Mouse (Mus musculus): ENCODE results near the gene Spink8.
"Not testable (repeated sequence)": the region's sequence is repeated elsewhere in the genome, so short reads cannot be mapped to it uniquely, and the experiment has no call there.

Gene Spink8

DNA sequence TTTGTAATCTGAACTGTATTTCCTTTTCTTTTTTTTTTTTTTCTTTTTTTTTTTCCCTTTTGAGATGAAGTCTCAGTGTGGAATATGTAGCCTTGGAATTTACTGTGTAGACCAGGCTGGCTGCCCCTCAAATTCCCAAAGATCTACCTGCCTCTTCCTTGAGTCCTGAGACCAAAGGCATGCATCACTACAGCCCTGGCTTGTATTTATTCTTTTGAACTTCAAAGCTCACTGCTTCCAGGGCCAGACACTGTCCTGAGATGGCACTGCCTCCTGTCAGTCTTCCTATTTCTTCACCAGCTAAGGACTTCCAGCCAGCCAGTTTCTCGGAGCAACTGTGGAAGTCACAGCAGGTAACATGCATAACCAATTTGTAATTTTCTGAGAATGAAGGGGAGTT lies at the start of gene Spink8:
TSS of gene Spink8 (plus strand) at position 301 of the 400 bp plus-strand sequence.
- no peak for DNase-seq

- not testable (repeated sequence) for DNase-seq
Observed at GRCm38 (mm10) chr9:109766841-109767240, 45.2 kb upstream of the Spink8 start.

DNA sequence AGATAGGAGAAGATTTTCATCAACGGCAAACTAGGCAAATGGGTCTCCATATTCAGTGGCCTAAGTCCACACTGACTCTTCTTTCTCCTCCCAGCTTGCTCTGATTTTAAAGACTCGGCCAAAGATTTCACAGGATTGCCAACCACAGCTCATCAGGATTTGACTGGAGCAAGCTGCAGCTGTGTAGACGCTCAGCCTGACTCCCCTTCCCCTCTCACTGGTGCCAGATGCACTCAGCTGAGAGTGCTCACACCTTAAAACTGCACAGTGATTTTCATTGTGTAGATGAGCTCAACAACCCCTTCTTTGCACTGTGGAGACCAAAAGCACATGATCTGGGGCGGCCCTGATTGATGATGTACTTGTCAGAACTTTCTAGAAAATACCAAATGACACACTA lies 21.5 kb upstream of the Spink8 start, which contains the start of gene Fbxw27:
TSS of gene Fbxw27 (minus strand) at position 101 of the 400 bp plus-strand sequence.
- not testable (repeated sequence) for DNase-seq

DNA sequence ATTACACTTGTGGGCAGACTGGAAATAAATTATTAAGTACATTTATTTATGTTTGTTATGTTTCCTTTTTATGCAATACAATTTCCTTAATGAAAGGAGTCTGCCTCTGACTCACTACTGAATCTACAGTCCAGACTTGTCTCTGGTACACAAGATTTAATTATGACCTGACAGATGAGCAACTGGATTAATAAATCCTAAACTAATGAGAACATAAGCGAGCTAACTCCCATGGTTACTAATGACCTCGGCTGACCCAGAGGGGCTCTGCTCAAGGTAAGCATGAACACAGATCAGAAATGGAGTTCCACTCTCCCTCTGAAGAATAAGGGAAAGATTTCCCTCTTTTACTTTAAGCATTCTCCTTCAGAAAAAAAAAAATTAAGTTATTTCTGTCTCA lies 16.9 kb upstream of the Spink8 start:
- DNase-seq, result no peak

- DNase-seq, result no peak
Observed at GRCm38 (mm10) chr9:109795811-109796210, 16.3 kb upstream of the Spink8 start.

- DNase-seq, result peak; percentile 15
Observed at GRCm38 (mm10) chr9:109798051-109798450, 14.0 kb upstream of the Spink8 start.

- DNase-seq, result not testable (repeated sequence)
Observed at GRCm38 (mm10) chr9:109805596-109805995, 6.5 kb upstream of the Spink8 start.

GRCm38 (mm10) chr9:109806260-109806659 lies 5.8 kb upstream of the Spink8 start:
- no peak for DNase-seq

DNA sequence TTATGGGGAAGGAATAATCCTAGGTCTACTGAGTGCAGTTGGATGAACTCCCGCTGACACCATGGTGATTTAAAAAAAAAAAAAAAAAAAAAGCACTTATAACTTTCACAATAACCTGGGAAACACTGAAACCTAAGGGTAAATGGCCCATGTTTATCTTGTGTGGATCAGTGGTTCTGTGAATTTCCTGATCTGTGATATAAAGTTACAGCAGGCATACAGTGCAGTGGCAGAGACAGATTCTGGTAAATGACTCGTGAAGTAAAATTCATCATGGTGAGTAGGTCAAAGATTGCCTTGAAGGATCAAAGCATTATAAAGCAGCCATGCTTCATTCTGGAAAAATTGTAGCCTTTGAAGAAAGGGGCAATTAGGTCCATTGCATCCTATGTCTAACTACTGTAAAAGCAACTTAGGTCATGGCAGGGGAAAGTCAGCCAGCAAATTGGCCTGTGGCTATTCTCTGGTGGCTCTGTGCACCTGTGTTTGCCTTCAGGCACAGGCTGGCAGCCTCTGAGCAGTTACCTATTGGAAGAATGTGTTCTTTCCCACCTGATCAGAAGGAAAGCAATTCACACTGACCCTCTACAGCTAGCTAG lies 5.3 kb upstream of the Spink8 start:
- DNase-seq, result no peak

- no peak for DNase-seq
Observed at GRCm38 (mm10) chr9:109807898-109808297, 4.2 kb upstream of the Spink8 start.

GRCm38 (mm10) chr9:109813424-109813823 lies 1.3 kb downstream of the Spink8 start:
- no peak for DNase-seq

DNA sequence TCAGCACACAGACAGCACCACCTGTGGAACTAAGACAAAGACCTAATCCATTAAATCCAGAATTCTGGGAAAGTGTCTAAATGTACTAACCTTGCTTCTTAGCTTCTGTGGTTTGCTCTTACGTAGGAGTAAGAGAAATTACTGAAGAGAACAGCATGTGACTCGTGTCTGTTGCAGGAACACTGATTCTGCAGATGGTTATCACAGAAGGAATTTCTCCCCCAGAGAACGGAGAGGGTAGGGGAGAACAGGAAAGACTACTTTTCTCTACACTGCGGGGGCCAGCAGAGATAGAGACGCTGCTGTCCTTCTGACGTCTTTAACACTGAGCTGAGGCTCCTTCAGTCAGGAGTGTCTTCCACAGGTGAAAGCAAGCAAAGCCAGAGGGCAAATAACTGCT lies 4.3 kb downstream of the Spink8 start:
- DNase-seq, result no peak

- no peak for DNase-seq
Observed at GRCm38 (mm10) chr9:109825739-109826138, 13.7 kb downstream of the Spink8 start.

GRCm38 (mm10) chr9:109826181-109826580 lies 14.1 kb downstream of the Spink8 start:
- no peak for DNase-seq

- DNase-seq, result peak; percentile 81
Observed at GRCm38 (mm10) chr9:109832391-109833087, 20.5 kb downstream of the Spink8 start, which contains the start of gene Nme6. Gene Nme6 (plus strand): TSS chr9:109832749.

DNA sequence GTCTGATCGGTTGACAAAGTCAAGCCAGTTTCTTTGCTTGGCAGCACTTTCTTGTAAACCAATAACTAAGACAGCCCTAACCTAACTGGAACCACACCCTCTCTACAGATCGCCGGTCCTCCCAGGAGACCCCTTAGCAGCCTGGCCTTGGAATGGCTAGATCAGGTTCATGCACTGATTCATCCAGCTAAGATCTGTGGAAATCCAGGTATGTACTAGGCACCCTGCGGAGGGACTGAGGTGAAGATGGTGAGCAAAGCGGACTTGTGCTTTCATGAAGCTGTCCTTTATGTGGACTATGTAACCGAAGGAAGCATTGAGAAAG lies 21.0 kb downstream of the Spink8 start:
- no peak for DNase-seq

DNA sequence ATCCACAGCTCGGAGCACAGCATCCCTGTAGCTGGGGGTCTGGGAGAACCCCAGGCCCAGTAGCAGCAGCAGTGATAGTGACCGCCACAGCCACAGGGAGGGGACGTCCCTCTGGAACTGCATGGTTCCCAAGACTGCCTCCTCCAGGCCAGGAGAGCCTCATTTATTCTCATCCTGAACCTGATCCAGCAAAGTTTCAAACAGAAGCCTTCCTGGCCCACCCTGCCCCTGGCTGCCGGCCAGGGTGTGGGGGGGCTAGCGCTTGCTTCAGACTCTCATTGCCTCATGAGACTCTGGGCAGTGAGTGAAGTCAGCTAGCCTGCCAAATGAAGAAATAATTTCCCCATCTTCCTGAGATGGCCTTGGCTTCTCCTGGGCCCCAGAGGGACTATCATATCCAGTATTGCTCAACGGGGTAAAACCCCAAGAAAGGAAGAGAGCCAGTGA lies 37.3 kb downstream of the Spink8 start, which contains the start of gene Camp:
TSS of gene Camp (minus strand) at position 306 of the 447 bp plus-strand sequence.
- DNase-seq, result no peak

DNA sequence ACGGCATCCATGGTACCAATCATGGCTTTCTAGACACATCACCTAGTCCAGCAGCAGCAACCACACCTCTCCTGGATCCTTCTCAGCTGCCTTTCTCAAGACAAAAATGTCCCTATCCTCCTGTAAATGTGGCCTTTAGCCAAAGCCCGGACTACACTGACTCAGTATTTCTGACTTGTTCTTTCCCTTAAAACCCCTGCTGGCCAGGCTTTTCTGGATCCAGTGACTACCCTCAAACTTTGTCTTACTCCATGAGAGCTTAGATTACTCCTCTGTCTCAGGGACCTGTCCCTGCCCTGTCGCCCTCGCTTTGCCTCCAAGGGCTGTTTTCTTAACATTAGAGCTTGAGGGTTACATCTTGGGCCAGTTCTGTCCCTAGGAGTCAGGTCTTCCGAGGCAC lies 38.0 kb downstream of the Spink8 start:
- DNase-seq, result no peak

- no peak for DNase-seq
Observed at GRCm38 (mm10) chr9:109854341-109854740, 42.3 kb downstream of the Spink8 start.

- DNase-seq, result no peak
Observed at GRCm38 (mm10) chr9:109855947-109856346, 43.9 kb downstream of the Spink8 start.

DNA sequence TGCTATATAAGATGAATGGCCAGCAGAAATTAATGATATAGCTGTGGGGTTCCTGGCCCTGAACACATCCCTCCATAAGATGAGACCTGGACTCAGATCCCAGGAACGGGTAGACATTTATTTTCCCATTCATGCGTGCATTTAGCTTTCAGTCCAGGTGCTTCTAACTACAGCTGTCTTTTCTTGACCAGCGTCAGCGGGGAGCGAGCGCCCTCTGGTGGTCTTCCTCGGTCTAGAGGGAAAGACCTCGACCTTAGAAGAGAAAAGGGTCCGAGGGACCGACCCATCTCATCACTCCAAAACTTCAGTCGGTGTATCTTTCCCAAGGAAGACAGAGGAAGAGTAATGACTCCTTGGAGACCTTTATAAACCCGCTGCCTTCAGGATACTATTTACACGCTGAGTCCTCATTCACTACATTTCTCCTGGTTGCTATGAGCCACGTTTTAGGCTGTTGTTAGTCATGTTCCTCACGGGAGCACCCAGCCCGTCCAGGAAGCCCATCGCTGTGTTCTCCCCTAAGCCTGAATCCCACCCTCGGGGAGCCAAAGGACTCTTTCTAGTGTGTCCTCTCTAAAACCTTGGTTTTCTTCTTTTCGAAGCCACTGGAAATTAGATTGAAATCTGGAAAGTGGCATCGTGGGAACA lies 50.4 kb downstream of the Spink8 start:
- DNase-seq, result peak; percentile 83

DNA sequence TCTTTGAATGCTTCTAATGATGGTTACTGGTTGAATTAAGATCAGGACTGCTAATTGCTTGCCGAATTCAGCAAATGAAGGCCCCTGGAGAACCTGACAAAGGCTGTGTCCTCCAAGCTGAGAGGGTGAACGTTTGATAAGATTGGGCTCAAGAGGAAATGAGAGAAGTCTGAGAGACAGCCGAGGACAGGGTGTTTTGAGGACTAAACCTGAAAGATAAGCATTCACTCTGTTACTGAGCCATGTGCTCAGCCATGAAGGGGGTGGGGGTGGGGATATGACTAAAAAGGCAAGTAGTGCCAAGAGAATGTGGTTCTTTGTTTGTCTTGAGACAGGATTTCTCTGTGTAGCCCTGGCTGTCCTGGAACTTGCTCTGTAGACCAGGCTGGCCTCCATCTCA lies 51.0 kb downstream of the Spink8 start:
- DNase-seq, result no peak

GRCm38 (mm10) chr9:109866218-109866617 lies 54.1 kb downstream of the Spink8 start:
- no peak for DNase-seq

DNA sequence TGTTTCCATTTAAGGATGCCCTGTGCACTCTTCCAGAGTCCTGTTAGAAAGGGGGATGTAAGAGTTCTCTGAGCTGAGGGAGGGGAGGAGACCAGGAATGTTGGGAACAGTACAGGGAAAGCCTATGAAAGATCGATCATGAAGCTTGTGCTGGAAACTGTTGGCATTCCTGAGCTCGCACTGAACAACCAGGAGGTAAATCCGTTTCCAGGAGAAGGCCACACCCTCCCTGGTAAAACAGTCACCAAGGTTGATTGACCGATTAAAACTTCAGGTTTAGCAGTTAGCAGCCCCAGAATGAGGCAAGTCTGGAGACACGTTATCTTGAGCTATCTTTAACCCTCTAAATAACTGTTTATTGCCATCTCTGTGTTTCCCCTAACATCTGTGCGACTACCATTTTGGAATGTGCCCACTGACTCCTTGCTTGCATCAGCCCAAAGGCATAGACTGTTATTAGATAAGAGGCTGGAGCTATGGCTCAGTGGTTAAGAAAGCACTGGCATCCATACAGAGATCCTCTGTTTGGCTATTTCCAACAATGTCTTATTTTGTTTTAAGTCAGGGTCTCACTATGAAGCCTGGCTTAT lies 59.0 kb downstream of the Spink8 start:
- no peak for DNase-seq

Measured in thymus, postnatal 25 days (tissue).